Mouse (Mus musculus) kidney, adult 2 months (tissue): ENCODE results near the gene Plin2.

Experiments
- CTCF ChIP-seq: fragments of 200-500 bp; conservative IDR thresholded peaks from 2 replicates; pipeline ENCODE4 v1.5.1; 2011; ENCODE audit warnings: low read depth, mild to moderate bottlenecking, control low read depth, low read length, moderate library complexity, mixed read lengths; ENCODE audit not compliant: insufficient read depth, insufficient read length
- POLR2A ChIP-seq: fragments of 200-500 bp; IDR thresholded peaks from one replicate; pipeline ENCODE4 v1.6.1; 2011; ENCODE audit warnings: low read depth, low read length, control low read depth

DNA sequence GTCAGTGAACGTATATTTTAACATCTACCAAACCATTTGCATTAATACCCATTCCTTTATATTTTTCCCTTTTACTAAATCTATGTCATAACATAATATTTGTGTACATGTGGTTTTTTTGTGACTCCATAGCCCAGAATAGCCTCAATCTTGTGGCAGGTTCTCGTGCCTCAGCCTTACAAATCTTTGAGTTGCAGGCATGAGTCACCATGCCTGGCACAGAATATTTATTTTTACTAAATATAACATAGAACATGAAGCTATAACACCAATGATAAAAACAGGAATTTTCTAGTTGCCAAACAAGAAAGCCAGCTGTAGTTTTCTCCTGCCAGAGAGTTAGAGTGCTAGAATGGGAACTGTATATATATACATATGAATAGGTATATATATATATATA, 49.4 kb downstream of the Plin2 start:
- TF ChIP-seq CTCF (no peak), POLR2A (no peak)
